Mouse (Mus musculus) erythroid progenitor cell, adult 5-6 weeks (primary cell): ENCODE measurements around the gene Mki67. TPM values are rescaled to one million over a fixed set of nuclear protein-coding genes. Genes with fewer than 3 reads are reported as not detected.
A peak's percentile ranks its signal among the peaks of the same experiment; 100 is the strongest.

Experiments
- ATAC-seq: replicated peaks from 2 replicates; pipeline ENCODE4 v1.8.0; 2016; ENCODE audit warnings: moderate number of reproducible peaks, mild to moderate bottlenecking, moderate TSS enrichment, inconsistent platforms; ENCODE audit not compliant: poor library complexity, low FRiP score, severe bottlenecking
- total RNA-seq, 2 experiments: library from RNA; stranded (forward) in 1 of 2; stranded (reverse) in 1 of 2; fragments of 150-400 nt in 1 of 2; fragments of 186-747, 209-891 nt in 1 of 2; gene quantifications; 2 replicates each; pipeline versions ENCODE4 v1.2.3 to v1.2.4; 2015 to 2017; ENCODE audit warnings: low replicate concordance in 2 of 2

The Mki67 gene
- total RNA-seq (2015; ENCODE audit: low replicate concordance) (3,888 and 3,969 TPM in 2 replicates), total RNA-seq (2017; ENCODE audit: low replicate concordance) (4,642 and 5,347 TPM in 2 replicates)

DNA sequence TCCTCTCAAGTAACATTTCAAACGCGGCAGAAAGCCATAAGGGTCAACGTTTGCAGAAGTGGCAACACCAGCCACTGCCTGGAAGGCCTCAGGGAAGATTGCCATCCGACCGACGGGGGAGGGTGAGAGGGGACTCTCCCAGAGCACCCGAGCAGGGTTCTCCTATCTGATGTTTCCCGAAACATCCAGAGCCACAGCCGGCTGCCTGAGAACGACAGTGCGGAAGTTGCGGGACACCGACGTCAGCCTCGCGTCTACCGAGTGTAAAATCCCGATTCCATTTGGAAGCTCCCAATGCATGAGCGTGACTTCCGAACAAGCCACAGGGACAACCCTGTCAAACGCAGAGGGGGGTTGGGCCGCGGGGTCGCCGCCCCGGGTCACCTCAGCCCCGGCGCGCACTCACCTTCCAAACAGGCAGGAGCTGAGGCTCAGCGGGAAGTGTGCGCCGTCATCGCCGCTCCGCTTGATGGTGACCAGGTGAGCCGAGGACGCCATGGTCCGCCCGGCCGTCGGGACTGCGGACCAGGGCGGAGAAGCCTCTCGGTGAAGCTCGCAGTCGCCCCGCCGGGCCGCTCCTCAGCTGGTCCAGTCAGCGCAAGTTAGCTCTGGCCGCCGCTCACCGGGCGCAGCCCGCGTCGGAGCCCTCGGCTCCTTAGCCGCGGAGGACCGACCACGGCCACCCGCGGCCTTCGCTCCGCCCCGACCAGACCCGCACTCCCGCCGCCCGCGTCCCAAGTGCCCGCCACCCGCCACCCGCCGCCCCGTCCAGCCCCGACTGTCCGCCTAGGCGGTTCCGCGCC lies at the start of gene Mki67:
TSS of gene Mki67 (minus strand) at position 720 of the 803 bp plus-strand sequence.
- peak; percentile 20; the same call in 1 of the 2 replicates for ATAC-seq

- ATAC-seq = no peak
Observed at GRCm38 (mm10) chr7:135763311-135763710, 47.1 kb upstream of the Mki67 start.

GRCm38 (mm10) chr7:135758754-135759510 lies 42.8 kb upstream of the Mki67 start:
- no peak for ATAC-seq

- no peak for ATAC-seq
Observed at GRCm38 (mm10) chr7:135758171-135758570, 42.0 kb upstream of the Mki67 start.

DNA sequence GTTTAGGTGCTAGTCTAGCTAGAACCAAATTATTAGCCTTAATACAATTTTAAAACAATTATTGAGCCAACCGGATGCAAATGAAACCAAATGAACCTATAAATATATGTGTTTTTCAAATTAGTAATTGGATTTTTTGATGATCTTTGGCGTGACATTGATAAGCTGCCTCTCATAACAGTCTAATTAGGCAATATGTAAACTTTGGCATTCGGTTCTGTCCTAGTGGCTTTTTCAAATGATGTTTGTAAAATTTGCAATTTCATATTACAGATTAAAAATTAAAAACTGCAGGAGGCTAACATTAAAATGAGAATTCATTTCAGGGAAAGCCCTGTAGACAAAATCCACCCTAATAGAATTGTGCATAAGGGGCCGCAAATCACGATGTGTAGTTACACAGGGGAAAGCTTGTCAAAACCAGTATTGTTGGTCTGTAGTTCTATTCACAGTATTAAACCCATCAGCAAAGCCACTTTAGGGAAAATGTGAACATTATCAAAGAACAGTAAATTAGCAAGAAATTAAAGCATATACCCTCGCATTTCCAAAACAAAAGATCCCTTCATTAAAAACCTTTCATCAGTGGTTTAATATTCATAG lies 40.9 kb upstream of the Mki67 start:
- no peak for ATAC-seq

DNA sequence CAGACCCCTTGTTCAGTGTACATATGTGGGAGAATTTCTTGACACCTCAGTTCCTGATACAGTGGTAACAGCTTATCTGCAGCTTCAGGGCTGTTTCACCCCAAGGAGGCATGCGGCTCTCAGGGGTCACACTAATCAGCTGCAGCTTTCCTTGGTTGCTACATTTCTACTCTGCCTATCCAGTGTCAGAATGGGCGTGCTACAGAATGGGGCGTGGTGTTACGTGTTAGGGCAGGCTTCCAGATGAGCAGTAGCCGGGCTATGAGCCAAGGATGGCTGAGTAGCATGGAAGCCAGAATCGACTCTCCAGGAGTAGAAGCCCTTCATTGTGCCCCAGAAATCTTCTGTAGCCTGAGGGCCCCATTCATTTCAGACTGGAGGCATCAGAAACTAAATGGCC lies 32.8 kb upstream of the Mki67 start:
- ATAC-seq = peak; percentile 74

DNA sequence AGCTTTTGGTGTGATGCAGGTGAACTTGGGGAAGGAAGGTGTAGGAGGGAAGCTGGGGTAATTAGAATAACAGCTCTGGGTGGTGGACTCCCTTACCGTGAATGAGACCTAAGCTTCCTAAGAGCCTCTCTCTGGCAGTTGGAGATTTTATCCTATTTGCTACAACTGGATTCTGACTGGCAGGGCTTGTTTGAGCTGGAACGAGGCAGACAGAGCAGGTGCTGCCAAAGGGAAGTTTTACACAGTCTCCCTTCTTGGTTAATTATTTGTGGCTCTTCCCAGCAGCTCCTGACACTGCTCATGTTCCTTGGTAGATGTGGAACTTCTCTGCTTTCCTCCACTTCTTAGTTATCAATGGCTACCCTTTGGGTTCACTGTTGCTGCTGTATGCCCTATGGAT lies 30.9 kb upstream of the Mki67 start:
- no peak for ATAC-seq

- no peak for ATAC-seq
Observed at GRCm38 (mm10) chr7:135746528-135746927, 30.4 kb upstream of the Mki67 start.

GRCm38 (mm10) chr7:135745091-135745490 lies 28.9 kb upstream of the Mki67 start:
- no peak for ATAC-seq

DNA sequence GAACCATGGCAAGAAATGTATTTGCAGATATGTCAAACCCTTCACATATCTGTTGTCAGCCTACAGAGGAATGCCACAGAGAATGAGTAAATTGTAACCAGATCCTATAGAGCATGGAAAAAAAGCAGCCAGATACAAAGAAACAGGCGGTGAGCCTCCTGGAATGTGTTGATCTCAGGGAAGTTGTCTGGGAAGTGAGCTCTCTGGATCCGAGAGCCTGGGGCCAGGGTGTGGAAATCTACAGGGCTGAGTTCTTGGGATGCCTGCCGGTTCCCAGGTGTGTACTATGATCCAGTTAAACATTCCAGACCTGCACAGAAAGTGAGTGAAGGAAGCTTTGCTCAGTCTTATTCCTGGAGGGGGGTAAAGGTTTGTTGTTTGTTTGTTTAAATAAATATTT lies 24.3 kb upstream of the Mki67 start:
- ATAC-seq = no peak

DNA sequence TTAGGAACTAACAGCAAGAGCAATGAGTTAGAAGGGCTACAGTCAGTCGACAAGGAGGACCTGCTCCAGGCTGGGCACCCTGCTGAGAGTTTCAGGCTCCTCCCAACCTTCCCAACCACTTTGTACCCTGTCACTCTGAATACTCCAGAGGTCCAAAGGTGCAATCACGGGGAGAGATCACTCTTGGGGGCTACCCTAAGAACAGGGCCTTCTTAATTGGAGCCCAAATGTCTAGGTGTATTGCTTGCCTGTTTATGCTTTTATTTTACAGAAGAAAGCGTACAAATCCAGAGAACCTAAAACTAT lies 20.4 kb upstream of the Mki67 start:
- no peak for ATAC-seq

DNA sequence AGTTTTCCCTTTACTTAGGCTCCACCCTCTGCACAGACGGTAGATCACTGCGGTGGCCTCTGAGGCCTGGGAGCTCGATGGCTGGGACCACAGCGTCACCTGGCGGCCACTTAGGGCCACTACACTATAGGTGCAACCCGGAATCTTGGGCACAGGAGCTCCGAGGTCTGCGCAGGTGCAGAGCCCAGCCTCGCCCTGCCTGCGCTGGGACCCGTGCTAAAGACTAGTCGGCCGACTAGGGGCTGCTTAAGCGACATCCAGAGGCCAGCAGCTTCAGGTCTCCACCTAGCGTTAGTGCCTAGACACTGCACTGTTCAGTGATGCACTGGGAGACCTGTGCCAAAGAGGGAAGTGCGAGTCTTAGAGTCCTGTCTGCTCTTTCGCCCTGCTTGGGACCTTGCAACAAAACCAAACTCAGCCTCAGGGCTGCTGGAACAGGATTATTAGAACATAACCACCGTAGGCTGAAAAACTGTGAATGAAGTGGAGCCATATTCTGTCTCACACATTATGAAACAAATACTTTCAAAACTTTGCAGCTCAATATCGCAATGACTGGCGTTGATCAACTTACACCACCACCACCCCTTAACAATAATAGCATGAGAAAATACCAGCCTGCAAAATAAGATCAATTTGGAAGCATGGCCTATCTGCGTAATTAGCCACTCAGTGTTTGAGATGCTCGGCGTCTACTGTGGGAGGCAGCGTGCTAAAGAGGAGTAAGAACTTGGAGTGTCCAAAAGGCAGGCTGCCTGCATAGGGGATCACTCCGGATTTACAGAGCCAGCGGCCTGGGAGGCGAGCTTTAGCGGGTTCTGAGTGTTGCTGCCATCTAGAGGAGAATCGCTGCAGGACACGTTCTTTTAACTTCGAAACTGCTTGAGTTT lies 19.8 kb upstream of the Mki67 start:
- ATAC-seq = peak; percentile 94

DNA sequence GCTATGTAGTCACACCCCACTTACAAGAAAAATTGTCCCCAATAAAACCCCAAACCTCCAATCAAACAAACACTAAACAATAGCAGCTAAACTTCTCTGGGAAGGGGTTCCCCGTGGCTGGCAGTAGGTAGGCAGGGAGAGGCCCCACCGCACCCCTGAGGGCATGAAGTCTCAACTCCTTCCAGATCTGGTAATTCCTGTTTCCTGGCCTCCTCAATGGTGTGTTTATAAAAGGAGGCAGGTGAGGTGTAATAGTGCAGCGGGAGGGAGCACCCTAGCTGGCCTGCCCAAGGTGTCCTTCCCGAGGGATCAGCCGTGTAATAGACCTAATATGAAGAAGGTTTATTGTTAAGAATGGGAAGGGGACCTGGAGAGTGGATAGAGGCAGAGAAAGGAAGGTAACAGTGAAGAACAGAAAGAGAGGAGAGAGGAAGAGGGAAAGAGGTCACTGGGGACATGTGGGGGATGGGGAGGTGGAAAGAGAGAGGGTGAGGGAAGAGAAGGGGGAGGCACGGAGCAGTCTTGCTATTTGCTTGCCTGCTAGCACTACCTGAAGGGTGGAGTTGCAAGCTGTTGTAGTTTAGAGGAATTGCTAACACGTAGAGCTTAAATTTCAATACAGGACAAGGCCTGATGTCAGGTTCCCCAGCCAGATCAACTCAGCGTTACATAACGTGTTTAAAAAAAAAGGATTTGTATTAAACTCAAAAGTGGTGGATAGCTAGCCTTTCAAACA lies 18.9 kb upstream of the Mki67 start:
- peak; percentile 9; the same call in 1 of the 2 replicates for ATAC-seq

GRCm38 (mm10) chr7:135734379-135734778 lies 18.2 kb upstream of the Mki67 start:
- no peak for ATAC-seq

- no peak for ATAC-seq
Observed at GRCm38 (mm10) chr7:135728038-135728437, 11.9 kb upstream of the Mki67 start.

GRCm38 (mm10) chr7:135726707-135727106 lies 10.5 kb upstream of the Mki67 start:
- ATAC-seq = no peak

- ATAC-seq = no peak
Observed at GRCm38 (mm10) chr7:135723672-135724341, 7.6 kb upstream of the Mki67 start.

- ATAC-seq = peak; percentile 32; the same call in 1 of the 2 replicates
Observed at GRCm38 (mm10) chr7:135722011-135722838, 6.1 kb upstream of the Mki67 start.
